Comparison of ENCODE assay signal across 10 mouse cellular contexts in genomic region chr12:26068685-26069008, GRCm38 (mm10).
A peak's percentile ranks its signal among the peaks of the same experiment; 100 is the strongest.
DNase-seq lines count a peak whose midpoint lies in the region; ATAC-seq lines count a peak whose summit lies in the region.
"Had no signal": no experiment of that assay in that cellular context is flagged by ENCODE, and none has a peak within 500 bp of the region (broad histone marks: within the 10 kb centered on the region; RNA-seq: fewer than 3 reads in every experiment).

No protein-coding gene starts in this region.

- ATAC-seq in liver, embryonic 11.5 days (replicated peaks; ENCODE audit: low FRiP score): no peak
- no peak for ATAC-seq in embryonic facial prominence, embryonic 15.5 days (ENCODE audit: insufficient number of reproducible peaks, low FRiP score, low TSS enrichment, low read depth)
- no peak for ATAC-seq in intestine, embryonic 15.5 days
- ATAC-seq in midbrain, embryonic 16.5 days: no peak

- no peak overlapping the region for H3K9ac ChIP-seq in liver, embryonic 11.5 days (ENCODE audit: low read depth, low read length)
- H3K9ac ChIP-seq in embryonic facial prominence, embryonic 15.5 days: no peak overlapping the region
- 0 out of 2 replicates have a peak overlapping the region, but pooled peaks have one; percentile 13 for H3K9ac ChIP-seq in intestine, embryonic 15.5 days
- H3K9ac ChIP-seq in midbrain, embryonic 16.5 days (ENCODE audit: low read depth, low read length): peak overlapping the region; percentile 45

- no peaks in the 10 kb centered on the region for H3K27me3 ChIP-seq in liver, embryonic 11.5 days (replicated peaks; ENCODE audit: control insufficient read depth, insufficient read depth, low read length)
- no peaks in the 10 kb centered on the region; the same call in 1 of the 2 replicates for H3K27me3 ChIP-seq in embryonic facial prominence, embryonic 15.5 days
- no peaks in the 10 kb centered on the region for H3K27me3 ChIP-seq in intestine, embryonic 15.5 days (replicated peaks)
- no peaks in the 10 kb centered on the region for H3K27me3 ChIP-seq in midbrain, embryonic 16.5 days (ENCODE audit: control insufficient read depth, insufficient read depth, low read depth, low read length)

- peaks cover 4% of the 10 kb centered on the region; the same call in 1 of the 2 replicates for H3K4me1 ChIP-seq in liver, embryonic 11.5 days (replicated peaks; ENCODE audit: control insufficient read depth, insufficient read depth, low read length)
- peaks cover 12% of the 10 kb centered on the region for H3K4me1 ChIP-seq in embryonic facial prominence, embryonic 15.5 days
- H3K4me1 ChIP-seq in intestine, embryonic 15.5 days (replicated peaks): peaks cover 9% of the 10 kb centered on the region
- H3K4me1 ChIP-seq in midbrain, embryonic 16.5 days (ENCODE audit: control insufficient read depth, insufficient read depth, low read length): peaks cover 8% of the 10 kb centered on the region

- no peak overlapping the region for H3K27ac ChIP-seq in liver, embryonic 11.5 days (ENCODE audit: low read depth, low read length)
- no peak overlapping the region for H3K27ac ChIP-seq in embryonic facial prominence, embryonic 15.5 days (replicated peaks)
- H3K27ac ChIP-seq in intestine, embryonic 15.5 days: no peak overlapping the region
- no peak overlapping the region for H3K27ac ChIP-seq in midbrain, embryonic 16.5 days (ENCODE audit: low read length)

- no peaks in the 10 kb centered on the region for H3K9me3 ChIP-seq in liver, embryonic 11.5 days (ENCODE audit: control insufficient read depth, low read length)
- H3K9me3 ChIP-seq in embryonic facial prominence, embryonic 15.5 days (replicated peaks): no peaks in the 10 kb centered on the region
- H3K9me3 ChIP-seq in intestine, embryonic 15.5 days: no peaks in the 10 kb centered on the region
- H3K9me3 ChIP-seq in midbrain, embryonic 16.5 days (replicated peaks; ENCODE audit: control insufficient read depth, low read length, poor library complexity, severe bottlenecking): no peaks in the 10 kb centered on the region

- 19% methylated on average over 4 of the region's 4 CpGs for WGBS in liver, embryonic 11.5 days
- WGBS in embryonic facial prominence, embryonic 15.5 days: 34% methylated on average over 4 of the region's 4 CpGs
- 43% methylated on average over 4 of the region's 4 CpGs for WGBS in intestine, embryonic 15.5 days
- WGBS in midbrain, embryonic 16.5 days: 38% methylated on average over 4 of the region's 4 CpGs

- no peak for DNase-seq in liver, embryonic 11.5 days (ENCODE audit: low spot score)
- DNase-seq in liver: no peak
- DNase-seq in retina, embryonic 14.5 days (ENCODE audit: low spot score): no peak
- DNase-seq in right cerebral cortex, postnatal 25 days: no peak
- no peak for DNase-seq in kidney, adult 8-10 months
- DNase-seq: right cerebral cortex, adult 18-20 months had no signal

- peak overlapping the region; percentile 54 for H3K4me2 ChIP-seq in liver, embryonic 11.5 days
- H3K4me2 ChIP-seq in embryonic facial prominence, embryonic 15.5 days (replicated peaks): peak overlapping the region; percentile 39
- H3K4me2 ChIP-seq in intestine, embryonic 15.5 days (replicated peaks): peak overlapping the region; percentile 53
- peak overlapping the region; percentile 41 for H3K4me2 ChIP-seq in midbrain, embryonic 16.5 days (ENCODE audit: low read length)

- no peaks in the 10 kb centered on the region for H3K36me3 ChIP-seq in liver, embryonic 11.5 days (ENCODE audit: control insufficient read depth, insufficient read depth, low read length)
- H3K36me3 ChIP-seq in embryonic facial prominence, embryonic 15.5 days: no peaks in the 10 kb centered on the region
- H3K36me3 ChIP-seq in intestine, embryonic 15.5 days: no peaks in the 10 kb centered on the region
- H3K36me3 ChIP-seq in midbrain, embryonic 16.5 days (ENCODE audit: control insufficient read depth, insufficient read depth, low read length): no peaks in the 10 kb centered on the region
- H3K36me3 ChIP-seq: G1E had no signal

- H3K4me3 ChIP-seq in liver, embryonic 11.5 days (ENCODE audit: low read depth, low read length): no peak overlapping the region
- H3K4me3 ChIP-seq in embryonic facial prominence, embryonic 15.5 days (replicated peaks): peak overlapping the region; percentile 7; the same call in 1 of the 2 replicates
- no peak overlapping the region for H3K4me3 ChIP-seq in intestine, embryonic 15.5 days (replicated peaks)
- H3K4me3 ChIP-seq in midbrain, embryonic 16.5 days (ENCODE audit: low read depth, low read length): no peak overlapping the region

Comparison
In these comparisons a context has a peak if more than half of its experiments do, and no peak if none do; other contexts are left out.
1. H3K9ac ChIP-seq: peak in intestine, embryonic 15.5 days (single experiment) and midbrain, embryonic 16.5 days (single experiment); none in liver, embryonic 11.5 days (single experiment) and embryonic facial prominence, embryonic 15.5 days (single experiment).
2. Peak in every context shown above with its lines, with median percentiles within 50 percentile points of each other: H3K4me2 ChIP-seq.